Mouse (Mus musculus): ENCODE measurements around the gene Ubxn2a. TPM values are rescaled to one million over a fixed set of nuclear protein-coding genes. Genes with fewer than 3 reads are reported as not detected.
A peak's percentile ranks its signal among the peaks of the same experiment; 100 is the strongest.
"Not testable (repeated sequence)": the region's sequence is repeated elsewhere in the genome, so short reads cannot be mapped to it uniquely, and the experiment has no call there.

The Ubxn2a gene
- polyA plus RNA-seq, 1 experiment: 1.8 TPM

GRCm38 (mm10) chr12:4905946-4906345 is 1.6 kb downstream of the Ubxn2a start:
- Histone ChIP-seq H3K4me3 (ENCODE audit: extremely low read depth, insufficient read depth, insufficient read length) (no peak overlapping the region), H3K4me1 (ENCODE audit: control insufficient read depth, insufficient read depth, insufficient read length) (peaks cover 10% of the 10 kb centered on the region), H3K36me3 (ENCODE audit: control insufficient read depth, insufficient read depth, low read length) (no peaks in the 10 kb centered on the region), H3K27ac (ENCODE audit: insufficient read depth, low read length) (no peak overlapping the region), H3K27me3 (ENCODE audit: control insufficient read depth, insufficient read depth, low read length) (no peaks in the 10 kb centered on the region)
- peak in 1 of 2 experiments; percentile 2 for DNase-seq (ENCODE audit: low read depth in 1 of 2, low spot score in 2 of 2)
- TF ChIP-seq POLR2A (IDR thresholded peaks at IDR 0.05; ENCODE audit: low read depth, low read length): no peak
- no peak for TF ChIP-seq CTCF (IDR thresholded peaks at IDR 0.05; ENCODE audit: extremely low read depth, insufficient read depth, insufficient read length, insufficient replicate concordance)
- WGBS: 76% methylated on average over 7 of the region's 7 CpGs

GRCm38 (mm10) chr12:4898024-4898423 is 9.5 kb downstream of the Ubxn2a start:
- H3K27ac ChIP-seq (ENCODE audit: insufficient read depth, low read length): no peak overlapping the region
- H3K4me3 ChIP-seq (ENCODE audit: extremely low read depth, insufficient read depth, insufficient read length): no peak overlapping the region
- WGBS: 96% methylated on average over 5 of the region's 5 CpGs
- no peak for TF ChIP-seq CTCF (IDR thresholded peaks at IDR 0.05; ENCODE audit: extremely low read depth, insufficient read depth, insufficient read length, insufficient replicate concordance)
- TF ChIP-seq POLR2A (IDR thresholded peaks at IDR 0.05; ENCODE audit: low read depth, low read length): no peak
- no peak for DNase-seq (ENCODE audit: low read depth in 1 of 2, low spot score in 2 of 2)
- peaks cover 3% of the 10 kb centered on the region; the same call in 1 of the 2 replicates for H3K36me3 ChIP-seq (ENCODE audit: control insufficient read depth, insufficient read depth, low read length)
- no peaks in the 10 kb centered on the region for H3K4me1 ChIP-seq (ENCODE audit: control insufficient read depth, insufficient read depth, insufficient read length)
- no peaks in the 10 kb centered on the region for H3K27me3 ChIP-seq (ENCODE audit: control insufficient read depth, insufficient read depth, low read length)

- Histone ChIP-seq H3K27me3 (ENCODE audit: control insufficient read depth, insufficient read depth, low read length) (no peaks in the 10 kb centered on the region), H3K36me3 (ENCODE audit: control insufficient read depth, insufficient read depth, low read length) (peaks cover 11% of the 10 kb centered on the region), H3K27ac (ENCODE audit: insufficient read depth, low read length) (no peak overlapping the region), H3K4me1 (ENCODE audit: control insufficient read depth, insufficient read depth, insufficient read length) (no peaks in the 10 kb centered on the region), H3K4me3 (ENCODE audit: extremely low read depth, insufficient read depth, insufficient read length) (no peak overlapping the region)
- TF ChIP-seq CTCF (IDR thresholded peaks at IDR 0.05; ENCODE audit: extremely low read depth, insufficient read depth, insufficient read length, insufficient replicate concordance) (no peak), POLR2A (IDR thresholded peaks at IDR 0.05; ENCODE audit: low read depth, low read length) (no peak)
- DNase-seq (ENCODE audit: low read depth in 1 of 2, low spot score in 2 of 2): no peak
- 83% methylated on average over 1 of the region's 1 CpGs for WGBS
These were observed 17.6 kb downstream of the Ubxn2a start for GRCm38 (mm10) chr12:4889891-4890290.

GRCm38 (mm10) chr12:4889251-4889650 is 18.3 kb downstream of the Ubxn2a start:
- TF ChIP-seq CTCF (IDR thresholded peaks at IDR 0.05; ENCODE audit: extremely low read depth, insufficient read depth, insufficient read length, insufficient replicate concordance) (no peak), POLR2A (IDR thresholded peaks at IDR 0.05; ENCODE audit: low read depth, low read length) (no peak)
- Histone ChIP-seq H3K4me1 (ENCODE audit: control insufficient read depth, insufficient read depth, insufficient read length) (no peaks in the 10 kb centered on the region), H3K4me3 (ENCODE audit: extremely low read depth, insufficient read depth, insufficient read length) (no peak overlapping the region), H3K27me3 (ENCODE audit: control insufficient read depth, insufficient read depth, low read length) (no peaks in the 10 kb centered on the region), H3K36me3 (ENCODE audit: control insufficient read depth, insufficient read depth, low read length) (peaks cover 10% of the 10 kb centered on the region), H3K27ac (ENCODE audit: insufficient read depth, low read length) (no peak overlapping the region)
- 95% methylated on average over 2 of the region's 2 CpGs for WGBS
- no peak for DNase-seq (ENCODE audit: low read depth in 1 of 2, low spot score in 2 of 2)

GRCm38 (mm10) chr12:4888739-4889138 is 18.8 kb downstream of the Ubxn2a start:
- no peak for DNase-seq (ENCODE audit: low read depth in 1 of 2, low spot score in 2 of 2)
- no peaks in the 10 kb centered on the region for H3K4me1 ChIP-seq (ENCODE audit: control insufficient read depth, insufficient read depth, insufficient read length)
- H3K4me3 ChIP-seq (ENCODE audit: extremely low read depth, insufficient read depth, insufficient read length): no peak overlapping the region
- H3K27me3 ChIP-seq (ENCODE audit: control insufficient read depth, insufficient read depth, low read length): no peaks in the 10 kb centered on the region
- TF ChIP-seq POLR2A (IDR thresholded peaks at IDR 0.05; ENCODE audit: low read depth, low read length) (no peak), CTCF (IDR thresholded peaks at IDR 0.05; ENCODE audit: extremely low read depth, insufficient read depth, insufficient read length, insufficient replicate concordance) (no peak)
- H3K27ac ChIP-seq (ENCODE audit: insufficient read depth, low read length): no peak overlapping the region
- peaks cover 9% of the 10 kb centered on the region for H3K36me3 ChIP-seq (ENCODE audit: control insufficient read depth, insufficient read depth, low read length)

- DNase-seq (ENCODE audit: low read depth in 1 of 2, low spot score in 2 of 2); H3K4me1 ChIP-seq (ENCODE audit: control insufficient read depth, insufficient read depth, insufficient read length); H3K27ac ChIP-seq (ENCODE audit: insufficient read depth, low read length); H3K27me3 ChIP-seq (ENCODE audit: control insufficient read depth, insufficient read depth, low read length); H3K4me3 ChIP-seq (ENCODE audit: extremely low read depth, insufficient read depth, insufficient read length): not testable (repeated sequence)
- 95% methylated on average over 4 of the region's 4 CpGs for WGBS
- H3K36me3 ChIP-seq (ENCODE audit: control insufficient read depth, insufficient read depth, low read length): peaks cover 17% of the 10 kb centered on the region
These were observed 20.9 kb downstream of the Ubxn2a start for GRCm38 (mm10) chr12:4886581-4886980.

GRCm38 (mm10) chr12:4885062-4885461 is 22.4 kb downstream of the Ubxn2a start:
- Histone ChIP-seq H3K36me3 (ENCODE audit: control insufficient read depth, insufficient read depth, low read length) (peaks cover 15% of the 10 kb centered on the region), H3K4me3 (ENCODE audit: extremely low read depth, insufficient read depth, insufficient read length) (no peak overlapping the region), H3K27ac (ENCODE audit: insufficient read depth, low read length) (no peak overlapping the region), H3K27me3 (ENCODE audit: control insufficient read depth, insufficient read depth, low read length) (no peaks in the 10 kb centered on the region), H3K4me1 (ENCODE audit: control insufficient read depth, insufficient read depth, insufficient read length) (no peaks in the 10 kb centered on the region)
- 80% methylated on average over 1 of the region's 1 CpGs for WGBS
- no peak for DNase-seq (ENCODE audit: low read depth in 1 of 2, low spot score in 2 of 2)
- no peak for TF ChIP-seq CTCF (IDR thresholded peaks at IDR 0.05; ENCODE audit: extremely low read depth, insufficient read depth, insufficient read length, insufficient replicate concordance)
- no peak for TF ChIP-seq POLR2A (IDR thresholded peaks at IDR 0.05; ENCODE audit: low read depth, low read length)
